26 mouse cellular contexts compared by ENCODE assay signal in the genomic region with DNA sequence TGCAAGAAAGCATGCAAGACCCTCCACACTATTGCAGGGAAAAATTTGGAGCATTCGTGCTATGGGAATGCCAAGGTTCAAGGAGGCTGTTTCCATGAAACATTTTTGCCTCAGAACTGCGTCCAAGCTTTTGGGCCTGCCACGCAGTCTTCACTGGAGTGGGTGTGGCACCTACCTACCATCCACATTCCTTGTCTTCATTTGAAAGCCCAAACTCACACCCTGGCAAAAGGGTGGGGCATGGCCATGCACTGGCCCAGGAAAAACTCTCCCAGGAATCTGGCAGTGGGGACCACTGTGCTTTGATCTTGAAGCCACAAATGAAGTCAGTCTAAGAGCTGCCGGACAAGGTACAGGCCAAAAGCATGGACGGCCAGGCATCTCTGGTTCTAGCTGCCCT. TPM values are rescaled to one million over a fixed set of nuclear protein-coding genes. Genes with fewer than 3 reads are reported as not detected.
DNase-seq lines count a peak whose midpoint lies in the region; ATAC-seq lines count a peak whose summit lies in the region.
"Had no signal": no experiment of that assay in that cellular context is flagged by ENCODE, and none has a peak within 500 bp of the region (broad histone marks: within the 10 kb centered on the region; RNA-seq: fewer than 3 reads in every experiment).

No protein-coding gene starts in this region.

- H3K9ac ChIP-seq in midbrain, embryonic 11.5 days (ENCODE audit: low read length): no peak overlapping the region
- H3K9ac ChIP-seq in midbrain, embryonic 14.5 days (replicated peaks; ENCODE audit: low read length): no peak overlapping the region

- no peak for ATAC-seq in midbrain, embryonic 11.5 days (ENCODE audit: low FRiP score)
- ATAC-seq in midbrain, embryonic 14.5 days (ENCODE audit: low FRiP score, low TSS enrichment): no peak
- ATAC-seq: activated CD4-positive, CD25-positive, alpha-beta regulatory T cell, adult 4 months; CD4-positive, CD25-positive, alpha-beta regulatory T cell, adult 4 months; Patski had no signal

- no peak overlapping the region for H3K4me3 ChIP-seq in midbrain, embryonic 11.5 days (ENCODE audit: low read depth, low read length)
- H3K4me3 ChIP-seq in midbrain, embryonic 14.5 days (replicated peaks; ENCODE audit: low read depth, low read length): no peak overlapping the region

- peaks cover 9% of the 10 kb centered on the region for H3K36me3 ChIP-seq in midbrain, embryonic 11.5 days (ENCODE audit: control insufficient read depth, insufficient read depth, low read length)
- peaks cover 21% of the 10 kb centered on the region for H3K36me3 ChIP-seq in midbrain, embryonic 14.5 days (ENCODE audit: control insufficient read depth, insufficient read depth, low read length)

- no peak overlapping the region for H3K27ac ChIP-seq in midbrain, embryonic 11.5 days (ENCODE audit: low read depth, low read length)
- H3K27ac ChIP-seq in midbrain, embryonic 14.5 days (replicated peaks; ENCODE audit: low read depth, low read length): no peak overlapping the region

- no peaks in the 10 kb centered on the region for H3K9me3 ChIP-seq in midbrain, embryonic 11.5 days (ENCODE audit: control insufficient read depth, low read length)
- no peaks in the 10 kb centered on the region for H3K9me3 ChIP-seq in midbrain, embryonic 14.5 days (ENCODE audit: control insufficient read depth, low read length)

- no peaks in the 10 kb centered on the region for H3K27me3 ChIP-seq in midbrain, embryonic 11.5 days (ENCODE audit: control insufficient read depth, insufficient read depth, low read length)
- H3K27me3 ChIP-seq in midbrain, embryonic 14.5 days (ENCODE audit: control insufficient read depth, insufficient read depth, low read length): no peaks in the 10 kb centered on the region
- H3K27me3 ChIP-seq: CH12.LX, Patski had no signal

- H3K4me1 ChIP-seq in midbrain, embryonic 11.5 days (ENCODE audit: control insufficient read depth, insufficient read depth, low read length): no peaks in the 10 kb centered on the region
- no peaks in the 10 kb centered on the region for H3K4me1 ChIP-seq in midbrain, embryonic 14.5 days (ENCODE audit: control insufficient read depth, insufficient read depth, low read length)

- 92% methylated on average over 5 of the region's 5 CpGs for WGBS in midbrain, embryonic 11.5 days
- 94% methylated on average over 5 of the region's 5 CpGs for WGBS in midbrain, embryonic 14.5 days

- no peak overlapping the region for H3K4me2 ChIP-seq in midbrain, embryonic 11.5 days
- no peak overlapping the region for H3K4me2 ChIP-seq in midbrain, embryonic 14.5 days (ENCODE audit: low read length)

- DNase-seq in midbrain, embryonic 11.5 days (ENCODE audit: low spot score, missing footprints): peak; percentile 75
- DNase-seq in midbrain, embryonic 14.5 days: no peak
- DNase-seq in ES-CJ7 (ENCODE audit: low read depth, low spot score) (peak; percentile 25), R1 (ENCODE audit: low read depth, low spot score) (peak; percentile 54), ZHBTc4 (ENCODE audit: low read depth, low spot score) (peak; percentile 63)
- no peak for DNase-seq in thymus, postnatal 10 days (ENCODE audit: low spot score in 2 of 2)
- DNase-seq in lung, adult 18-20 months: no peak
- no peak for DNase-seq in adrenal gland, postnatal 25 days
- DNase-seq: adrenal gland, adult 2 months; adrenal gland, adult 8-10 months; adrenal gland, postnatal 10 days; adrenal gland, postnatal 14 days; adrenal gland, postnatal 36 days; B cell, adult 2 months; cerebellum, adult 11 months; cerebellum, adult 11-12 months; cerebellum, adult 18-20 months; cerebellum, adult 2 months; cerebellum, adult 8-10 months; cerebellum, adult 9-10 months had no signal

RNA-seq across cellular contexts. Expression of gene Hpse, which starts 38.6 kb away (rescaled TPM):
- polyA plus RNA-seq in midbrain, embryonic 11.5 days (2014; fragmentation: Nextera tagmentation; extraction: Ambion mirVana): 1.2 and 1.3 TPM in 2 replicates
- 0.55 TPM in 1 of 2 replicates, not detected in the other for polyA plus RNA-seq in midbrain, embryonic 14.5 days (2014; fragmentation: Nextera tagmentation; extraction: Ambion mirVana)
- 0.30 and 0.95 TPM in 2 replicates for total RNA-seq in adrenal gland, postnatal 25 days (2021)
- total RNA-seq: G1E, MEL had no signal
- polyA plus RNA-seq: G1E had no signal

RNA-seq across cellular contexts. Expression of gene Helq, which starts 40.3 kb away (rescaled TPM):
- 17.6 and 22.4 TPM in 2 replicates for polyA plus RNA-seq in midbrain, embryonic 11.5 days (2014; fragmentation: Nextera tagmentation; extraction: Ambion mirVana)
- polyA plus RNA-seq in midbrain, embryonic 14.5 days (2014; fragmentation: Nextera tagmentation; extraction: Ambion mirVana): 23.9 and 25.4 TPM in 2 replicates
- 8.6 and 10.5 TPM in 2 replicates for total RNA-seq in adrenal gland, postnatal 25 days (2021)

RNA-seq across cellular contexts. Expression of gene Mrps18c, which starts 40.3 kb away (rescaled TPM):
- 167 and 178 TPM in 2 replicates for polyA plus RNA-seq in midbrain, embryonic 11.5 days (2014; fragmentation: Nextera tagmentation; extraction: Ambion mirVana)
- 160 and 171 TPM in 2 replicates for polyA plus RNA-seq in midbrain, embryonic 14.5 days (2014; fragmentation: Nextera tagmentation; extraction: Ambion mirVana)
- total RNA-seq in adrenal gland, postnatal 25 days (2021): 82.3 and 82.5 TPM in 2 replicates

Comparison
In these comparisons a context has a peak if more than half of its experiments do, and no peak if none do; other contexts are left out.
1. DNase-seq: peak in midbrain, embryonic 11.5 days (single experiment), ES-CJ7 (single experiment), R1 (single experiment) and ZHBTc4 (single experiment); none in midbrain, embryonic 14.5 days (single experiment), thymus, postnatal 10 days (0 of 2), lung, adult 18-20 months (0 of 2) and adrenal gland, postnatal 25 days (single experiment).